Mouse (Mus musculus) cerebellum, postnatal 4 days (tissue): ENCODE measurements at regions not wholly inside any gene's neighbourhood (a gene's known extent, or its start where the extent isn't known, plus 50 kb on each side); places are given as distances from the start of the nearest gene placed in this dataset.

Experiments used
- DNase-seq, 2 experiments: peaks; one replicate each; pipeline ENCODE4 v3.0.0; 2022; ENCODE audit warnings: low spot score in 2 of 2, mixed read lengths in 1 of 2

DNA sequence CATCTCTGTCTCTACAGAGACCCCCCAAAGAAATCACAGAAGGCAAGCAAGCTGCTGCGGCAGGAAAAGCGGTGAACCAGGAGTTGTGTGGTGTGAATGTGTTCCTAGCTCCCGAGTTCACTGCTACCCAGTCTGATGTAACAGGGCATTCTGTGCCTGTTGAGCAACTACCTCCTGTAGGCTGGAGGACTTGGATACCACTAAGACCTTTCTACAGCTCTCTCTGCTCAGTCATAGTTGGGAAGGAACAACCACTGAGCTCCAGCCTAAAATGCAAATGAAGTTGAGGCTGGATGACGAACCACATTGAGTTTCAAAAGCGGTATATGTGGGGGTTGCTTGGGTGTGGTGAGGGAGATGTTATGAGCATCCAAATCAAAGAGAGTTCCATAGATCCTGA lies 315.1 kb downstream of the Rnd3 start:
- no peak for DNase-seq

DNA sequence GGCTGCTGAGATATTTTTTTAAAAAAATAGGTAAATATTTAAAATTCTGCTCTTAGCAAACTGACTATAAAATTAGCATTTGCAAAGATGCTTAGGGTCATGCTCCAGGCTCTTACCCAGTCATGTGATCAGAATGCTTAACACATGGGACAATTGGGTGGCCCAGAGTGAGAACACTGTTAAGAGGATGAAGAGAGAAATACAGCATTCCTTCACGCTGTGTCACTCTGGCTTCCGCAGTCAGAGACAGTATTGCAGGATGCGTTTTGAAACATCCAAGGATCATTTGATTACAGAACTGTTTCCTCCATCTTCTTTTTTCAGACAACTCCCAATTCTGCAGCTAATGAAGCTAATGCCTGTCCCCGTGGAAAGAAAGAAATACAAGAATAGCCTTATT lies 316.4 kb downstream of the Rnd3 start:
- no peak for DNase-seq

DNA sequence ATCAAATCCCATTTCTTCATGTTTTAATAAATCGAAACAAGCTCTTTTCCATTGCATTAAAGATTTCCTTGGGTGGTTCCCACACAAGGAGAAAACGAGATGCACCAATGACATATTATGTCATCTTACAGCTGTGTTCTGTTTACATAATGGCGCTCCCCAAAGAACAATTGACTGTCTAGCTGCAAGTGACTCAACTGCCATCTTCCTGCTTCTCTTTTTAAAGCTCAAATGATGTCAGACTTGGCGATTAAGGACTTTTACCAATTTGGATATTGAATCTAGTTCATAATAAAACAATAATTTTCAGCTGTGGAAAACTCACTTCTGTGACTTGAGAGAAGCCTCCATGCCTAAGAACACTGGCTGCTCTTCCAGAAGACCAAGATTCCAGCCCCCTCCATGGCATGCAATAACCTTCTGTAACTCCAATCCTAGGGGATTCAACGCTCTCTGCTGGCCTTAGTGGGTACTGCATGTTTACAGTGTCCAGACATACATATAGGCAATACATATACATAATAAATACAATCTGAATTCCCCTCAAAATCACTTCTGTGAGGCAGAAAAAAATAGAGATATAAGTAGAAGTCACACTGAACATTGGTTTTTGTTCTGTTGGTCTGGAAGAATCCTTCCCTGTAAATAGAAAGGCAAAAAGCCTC lies 318.7 kb downstream of the Rnd3 start:
- DNase-seq = no peak

DNA sequence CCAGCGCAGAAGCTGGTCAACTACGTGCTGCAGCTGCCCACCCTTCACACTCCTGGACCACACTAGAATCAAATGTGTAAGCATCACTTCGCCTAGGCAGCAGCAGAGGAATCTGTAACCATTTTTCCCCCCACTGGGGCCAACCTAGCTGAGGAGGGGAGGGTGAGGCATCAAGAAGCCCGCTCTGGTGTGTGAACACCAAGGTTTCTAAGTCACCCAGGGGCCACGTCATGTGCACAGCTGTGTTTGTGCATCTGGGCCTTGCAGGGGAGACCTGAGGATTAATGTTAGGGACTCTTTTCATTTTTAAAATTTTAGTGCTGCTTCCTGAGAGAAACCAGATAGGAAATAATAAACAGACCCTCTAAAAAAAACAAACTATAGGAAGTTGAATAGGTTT lies 321.8 kb downstream of the Rnd3 start:
- DNase-seq = no peak

DNA sequence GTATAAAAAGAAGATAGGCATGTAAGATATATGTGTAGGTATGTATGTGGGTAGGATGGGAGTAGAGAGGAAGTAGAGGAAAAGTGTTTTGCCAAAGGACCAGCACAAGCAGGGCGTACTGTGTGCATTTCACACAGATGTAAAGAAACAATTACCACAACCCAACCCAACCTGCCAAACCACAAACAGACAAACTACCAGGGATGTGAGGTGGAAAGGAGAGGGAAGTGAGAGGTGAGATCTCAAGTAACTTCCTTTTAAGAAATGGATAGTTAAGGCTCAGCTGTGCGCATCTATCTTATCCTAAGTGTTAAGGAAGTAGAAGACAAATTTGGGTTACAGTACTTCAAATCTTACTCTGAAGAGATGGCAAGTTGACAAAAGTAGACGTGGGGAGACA lies 322.4 kb downstream of the Rnd3 start:
- no peak for DNase-seq

DNA sequence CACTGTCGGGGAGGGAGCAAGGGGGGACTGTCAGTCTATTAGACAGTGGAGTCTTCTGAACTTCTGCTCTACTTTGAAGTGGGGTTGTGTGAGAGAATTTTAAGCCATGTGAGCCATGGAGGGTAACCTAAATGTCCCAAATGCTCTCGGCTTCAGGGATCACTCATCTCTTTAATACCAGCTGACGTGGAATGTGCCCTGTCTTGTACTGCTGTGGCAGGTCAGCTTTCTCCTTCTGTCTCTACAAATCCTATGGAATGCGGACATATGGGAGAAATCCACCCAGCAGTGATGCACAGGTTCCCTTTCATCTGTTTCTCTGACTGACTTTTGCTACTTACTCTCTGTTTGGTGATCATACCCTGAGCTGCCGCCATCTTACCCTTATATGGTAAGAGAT lies 323.3 kb downstream of the Rnd3 start:
- DNase-seq = no peak

DNA sequence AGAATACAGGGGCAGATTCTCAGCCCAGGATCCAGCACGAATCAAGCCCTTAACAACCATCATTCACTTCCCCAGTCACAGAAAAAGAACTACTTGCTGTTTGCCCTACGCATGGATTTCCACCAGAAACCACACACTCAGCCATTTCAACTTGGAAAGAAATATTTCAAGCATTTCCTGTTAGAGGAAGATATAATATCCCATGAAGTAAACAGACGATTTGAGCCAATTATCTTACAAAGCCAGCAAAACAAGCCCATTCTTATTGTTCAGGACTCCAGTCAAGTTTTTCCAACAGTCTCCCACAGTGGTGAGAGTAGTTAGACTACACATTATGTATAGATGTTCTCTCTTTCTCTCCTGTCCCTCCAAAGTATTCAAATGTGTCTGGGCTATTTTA lies 324.1 kb downstream of the Rnd3 start:
- DNase-seq = no peak

DNA sequence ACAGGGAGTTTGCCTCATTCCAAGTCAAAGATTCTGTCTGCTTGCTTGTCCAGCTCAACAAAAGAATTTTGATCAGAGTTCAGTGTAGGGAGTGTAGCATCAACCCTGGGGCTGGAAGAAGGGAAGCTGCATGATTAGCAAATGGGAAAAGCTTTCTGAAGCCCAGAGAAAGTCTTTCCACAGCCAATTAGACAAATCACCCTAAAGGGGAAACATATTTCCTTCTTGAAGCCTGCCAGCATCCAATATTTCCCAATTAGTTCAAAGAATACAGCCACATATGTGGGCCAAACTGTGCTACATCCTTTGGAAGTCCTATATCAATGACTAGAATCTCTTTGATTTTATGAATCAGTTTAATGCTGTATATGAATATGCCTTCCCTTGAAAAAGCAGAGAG lies 326.2 kb downstream of the Rnd3 start:
- no peak for DNase-seq

DNA sequence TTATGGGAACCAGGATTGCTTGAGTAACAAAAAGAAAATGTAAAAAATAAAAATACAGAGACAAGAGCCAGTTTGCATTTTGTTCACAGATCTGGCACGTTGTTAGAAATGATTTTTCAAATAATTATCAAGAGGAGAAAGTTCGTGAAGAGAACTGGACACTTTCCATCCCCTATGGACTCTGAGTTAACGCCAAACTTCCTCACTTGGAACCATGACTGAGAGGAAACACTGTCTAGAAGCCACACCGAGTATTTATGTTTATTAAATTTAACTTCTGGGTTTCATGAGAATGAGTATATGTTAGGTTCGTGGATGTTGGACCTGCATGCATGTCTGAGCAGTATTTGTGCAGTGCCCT lies 329.6 kb downstream of the Rnd3 start:
- DNase-seq = no peak

DNA sequence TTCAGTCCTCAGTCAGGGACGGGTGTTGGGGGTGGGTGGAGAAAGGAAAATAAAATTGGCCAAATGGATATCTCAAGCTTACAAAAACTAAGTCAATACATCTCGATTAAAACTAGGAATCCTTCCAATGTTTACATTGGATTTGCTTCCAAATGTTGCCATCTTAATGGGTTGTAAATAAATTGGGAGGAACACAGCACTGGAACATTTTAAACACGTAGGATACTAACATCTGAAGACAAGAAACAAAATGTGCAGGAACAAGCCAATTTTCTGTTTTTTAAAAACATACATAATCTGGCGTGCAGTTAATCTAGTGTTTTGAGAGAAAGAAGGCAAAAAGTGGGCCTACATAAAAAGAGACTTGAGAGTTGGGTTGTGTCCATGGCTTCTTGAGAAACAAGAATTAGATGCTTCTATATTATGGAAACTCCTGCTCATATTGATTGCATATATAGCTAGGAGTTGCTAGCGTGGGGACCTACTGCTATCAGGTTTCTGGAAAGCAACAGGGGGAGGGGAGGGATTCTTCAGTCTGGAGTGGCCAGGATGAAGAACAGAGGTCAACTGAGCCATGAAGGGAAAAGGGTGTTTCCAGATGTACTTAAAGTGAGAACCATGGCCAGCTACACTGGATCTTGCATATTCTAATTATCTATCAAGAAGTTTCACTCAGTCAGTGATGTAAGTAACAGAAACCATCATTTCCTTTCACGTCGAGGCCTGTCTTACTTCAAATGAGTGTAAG lies 330.2 kb downstream of the Rnd3 start:
- no peak for DNase-seq

DNA sequence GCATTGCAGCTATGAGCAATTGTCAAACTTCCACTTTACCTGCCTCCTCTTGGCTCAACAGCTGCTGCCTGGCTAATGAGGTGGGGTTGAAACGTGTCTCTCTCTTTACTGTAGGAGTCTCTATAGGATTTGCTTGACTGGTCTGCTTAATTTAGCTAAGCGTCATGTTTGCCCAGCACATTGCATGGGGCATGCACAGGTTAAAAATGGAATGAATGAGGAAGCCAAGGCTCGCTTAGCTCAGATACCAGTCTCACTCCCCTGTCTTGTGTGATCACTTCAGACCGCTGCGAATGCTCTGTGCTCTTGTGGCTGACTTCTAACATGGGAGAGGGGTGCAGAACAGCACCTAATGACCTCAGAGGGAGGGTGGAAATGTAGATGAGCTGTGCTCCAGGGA lies 332.5 kb downstream of the Rnd3 start:
- DNase-seq = no peak

DNA sequence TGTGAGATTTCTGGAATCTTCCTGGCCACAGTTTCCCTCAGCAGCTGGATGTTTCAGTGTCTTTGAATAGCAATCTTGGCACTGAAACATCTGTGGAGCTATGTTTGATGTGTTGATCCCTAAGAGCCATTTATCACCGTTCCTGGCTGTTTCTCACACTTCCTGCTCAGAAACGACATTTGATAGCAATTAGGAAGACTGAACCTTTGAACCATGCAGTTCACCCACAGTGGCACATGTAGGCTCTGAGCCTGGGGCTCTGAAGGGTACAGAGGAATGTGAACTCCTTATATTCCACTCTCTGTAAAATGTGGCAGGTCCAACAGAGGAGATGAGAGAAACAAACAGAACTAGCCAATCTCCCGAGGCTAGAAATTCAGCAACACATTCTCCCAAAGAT lies 333.4 kb downstream of the Rnd3 start:
- DNase-seq = no peak

DNA sequence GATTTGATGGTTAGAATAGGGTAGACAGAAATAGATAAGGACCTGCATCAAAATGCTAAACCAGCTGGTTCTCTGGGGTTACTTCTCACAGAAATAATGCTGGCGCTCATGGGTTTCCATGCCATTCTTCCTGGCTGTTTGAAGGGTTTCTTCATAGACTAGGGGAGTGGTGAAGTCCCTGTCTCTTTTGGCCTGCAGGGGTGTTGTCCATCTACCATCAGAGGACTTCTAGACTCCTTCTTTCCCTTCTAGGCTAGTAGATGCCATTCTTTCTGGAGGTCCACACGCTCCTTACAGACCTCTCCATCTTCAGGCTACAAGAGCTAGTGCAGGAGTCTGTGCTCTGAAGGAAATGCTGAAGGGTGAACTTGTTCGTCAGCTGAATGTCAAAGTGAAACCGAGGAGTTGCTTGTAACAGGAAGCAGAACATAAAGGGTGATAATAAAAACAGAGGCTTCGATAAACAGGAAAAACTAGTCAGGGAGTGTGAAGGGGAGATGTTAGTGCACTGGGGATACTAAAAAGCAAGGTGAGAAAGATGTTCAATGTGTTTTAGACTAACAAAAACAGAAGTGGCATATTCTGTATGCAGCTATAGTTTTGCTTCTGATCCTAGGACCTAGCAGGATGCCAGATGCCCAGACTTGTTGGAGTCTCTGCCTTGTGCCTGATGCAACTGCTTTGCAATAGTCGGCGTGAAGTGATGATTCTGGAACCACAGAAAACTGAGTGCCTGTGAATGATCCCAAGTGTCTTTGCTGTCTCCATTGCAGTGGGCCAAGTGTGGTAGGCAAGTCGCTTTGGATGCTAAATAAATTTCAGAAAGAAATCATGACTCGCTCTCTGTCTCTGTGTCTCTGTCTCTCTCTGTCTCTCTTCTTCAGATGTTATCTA lies 335.1 kb downstream of the Rnd3 start:
- no peak for DNase-seq

DNA sequence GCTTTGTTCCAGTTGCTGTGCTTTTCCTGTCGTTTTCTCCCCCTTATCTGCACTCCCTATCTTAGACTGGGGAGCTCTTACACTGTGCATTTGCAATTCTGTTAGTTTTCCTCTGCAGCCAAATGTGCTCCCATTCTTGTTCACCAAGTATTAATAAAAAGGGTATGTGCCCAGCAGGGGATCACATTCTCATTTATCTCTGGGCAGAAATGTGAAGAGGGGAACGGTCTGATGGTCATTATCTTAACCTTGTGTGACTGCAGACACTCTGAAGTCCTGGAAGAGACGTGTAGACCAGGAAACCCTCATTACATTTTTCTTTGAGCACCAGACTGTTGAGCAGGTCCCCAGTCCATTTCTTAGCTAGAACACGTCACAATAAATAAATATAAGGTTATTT lies 336.6 kb downstream of the Rnd3 start:
- DNase-seq = no peak

DNA sequence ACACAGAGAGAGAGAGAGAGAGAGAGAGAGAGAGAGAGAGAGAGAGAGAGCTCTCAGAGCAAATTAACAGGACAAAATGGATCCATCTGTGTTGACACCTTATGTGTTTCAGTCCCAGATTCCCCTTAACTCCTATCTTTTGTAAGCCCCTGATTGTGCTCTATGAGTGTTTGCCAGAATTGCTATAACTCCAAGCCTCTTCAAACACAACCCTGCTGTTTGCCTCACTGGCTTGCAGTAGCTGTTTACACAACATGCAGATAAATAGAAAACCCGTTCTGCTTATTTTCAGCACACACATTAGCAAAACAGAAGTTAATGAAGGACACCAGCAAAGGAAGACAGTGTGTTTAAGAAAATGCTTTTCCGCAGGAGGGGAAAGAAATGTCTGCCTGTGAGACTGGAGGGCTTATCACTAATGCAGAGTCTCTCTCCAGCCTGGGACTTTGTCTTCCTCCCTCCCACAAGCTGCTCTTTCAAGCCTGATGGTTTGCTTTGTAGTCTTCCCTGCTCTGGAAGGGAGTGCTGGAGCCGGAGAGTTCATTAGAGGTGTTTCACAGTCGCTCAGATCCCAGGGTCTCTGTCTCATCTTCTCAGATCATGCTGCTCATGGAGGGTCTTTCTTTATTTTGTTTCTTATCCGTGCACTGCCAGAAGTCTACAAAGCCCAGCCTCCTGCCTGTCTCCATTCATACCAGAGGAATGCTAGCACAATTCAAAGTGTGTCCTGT lies 338.4 kb downstream of the Rnd3 start:
- no peak for DNase-seq

DNA sequence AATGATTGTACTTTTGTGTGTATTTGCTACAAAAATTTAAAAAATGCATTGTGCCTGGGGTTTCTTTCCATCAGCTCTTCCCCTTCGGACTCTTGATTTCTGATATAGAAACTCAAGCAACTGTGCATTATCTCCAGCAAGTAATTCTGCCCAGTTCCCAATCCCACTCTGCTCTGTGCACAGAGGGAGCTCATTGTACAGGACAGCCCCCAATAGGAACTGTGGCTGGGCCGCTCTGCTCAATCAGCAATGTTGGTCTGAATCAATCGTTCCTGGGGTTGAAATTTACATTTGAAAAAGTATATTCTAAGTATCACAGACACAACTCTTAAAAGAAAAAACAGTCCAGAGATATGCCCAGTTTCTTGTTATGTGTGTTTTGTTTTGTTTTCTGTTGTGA lies 339.1 kb downstream of the Rnd3 start:
- no peak for DNase-seq

DNA sequence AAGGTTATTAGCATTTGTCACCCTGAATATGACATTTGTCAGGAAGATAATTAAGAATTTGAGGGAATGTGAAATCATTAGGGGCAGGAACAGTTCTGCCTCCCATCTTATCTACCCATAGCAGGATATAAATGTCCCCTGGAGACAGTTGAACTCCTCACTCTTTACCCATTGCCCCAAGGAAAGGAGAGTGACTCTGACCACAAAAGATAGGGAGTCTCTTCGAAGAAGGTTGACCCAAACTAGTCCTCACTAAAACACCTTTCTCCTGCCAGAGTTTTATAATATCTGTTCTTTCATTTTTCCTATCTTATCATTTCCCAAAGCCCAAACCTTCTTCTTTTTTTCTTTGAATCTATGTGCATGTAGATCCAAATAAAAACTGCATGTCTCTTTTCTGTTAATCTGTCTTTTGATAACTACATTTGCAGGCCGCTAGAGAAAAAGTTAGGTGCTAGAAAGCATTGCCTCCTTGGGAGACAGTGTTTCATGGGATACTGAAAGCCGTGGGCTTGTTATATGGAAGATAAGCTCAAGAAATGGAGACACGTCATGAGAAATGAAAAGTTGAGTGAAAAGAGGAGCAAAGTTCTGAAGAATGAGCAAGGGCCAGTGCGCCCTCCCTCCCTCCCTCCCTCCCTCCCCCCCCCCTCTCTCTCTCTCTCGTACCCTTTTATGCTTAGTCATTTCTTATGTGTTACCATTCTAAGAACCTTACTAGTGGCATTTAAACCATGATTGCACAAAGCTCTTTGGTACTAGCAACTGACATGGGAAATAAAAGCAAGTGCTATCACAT lies 341.6 kb downstream of the Rnd3 start:
- DNase-seq = no peak

DNA sequence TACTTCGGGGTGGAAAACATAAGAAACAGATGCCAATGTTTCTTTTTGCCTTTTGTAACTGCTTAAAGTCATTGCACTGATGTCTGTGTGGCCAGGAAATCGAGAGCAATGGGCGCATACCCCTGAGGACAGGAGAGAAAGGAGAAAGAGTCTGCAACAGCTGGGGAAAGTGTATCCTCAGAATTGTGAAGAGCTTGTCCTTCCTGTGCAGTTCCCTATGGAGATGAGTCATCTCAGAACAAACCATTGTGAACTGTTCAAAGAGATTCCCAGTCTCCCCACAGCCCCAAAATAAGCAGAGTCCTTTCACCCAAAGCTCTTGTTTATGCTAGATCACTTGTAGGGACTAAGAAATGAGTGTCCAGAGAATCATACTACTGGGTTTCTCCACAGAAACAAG lies 343.3 kb downstream of the Rnd3 start:
- no peak for DNase-seq

DNA sequence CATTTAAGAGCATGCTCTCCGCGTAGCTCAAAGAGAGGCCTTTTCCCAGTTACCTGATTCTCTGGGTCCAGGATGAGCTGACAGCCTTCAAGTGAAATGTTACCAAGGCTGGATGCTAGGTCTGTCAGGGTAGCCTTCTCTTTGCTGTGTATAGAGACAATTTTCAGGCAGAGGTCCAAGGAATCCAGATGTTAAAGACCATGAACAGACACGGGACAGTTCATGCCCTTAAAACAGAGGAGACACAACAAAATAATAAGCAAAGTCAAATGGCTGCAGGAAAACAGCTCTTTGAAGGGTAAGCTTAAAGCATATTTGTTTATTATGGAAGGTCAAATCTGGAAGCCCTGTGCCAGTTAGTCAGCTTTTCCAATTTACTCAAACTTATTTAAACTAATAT lies 352.8 kb downstream of the Rnd3 start:
- DNase-seq = no peak

DNA sequence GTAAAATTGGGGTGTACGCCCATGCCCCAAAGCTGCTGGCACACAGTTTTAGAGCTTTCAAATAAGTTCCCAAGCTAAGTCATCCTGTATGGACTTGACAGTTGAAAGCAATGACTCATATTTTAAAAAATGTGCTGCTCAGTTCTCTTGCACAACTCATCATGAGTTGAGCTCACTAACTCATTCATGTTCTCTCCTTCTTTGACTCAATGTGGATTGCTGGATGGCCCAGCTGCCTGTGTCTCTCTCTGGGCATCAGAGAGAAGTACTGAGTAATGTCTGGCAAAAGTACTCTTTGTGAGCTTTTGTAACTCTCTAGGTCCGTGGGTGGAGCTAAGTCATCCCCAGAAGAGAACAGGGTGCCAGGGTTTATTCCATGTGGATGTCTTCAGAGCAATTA lies 355.3 kb downstream of the Rnd3 start:
- no peak for DNase-seq

DNA sequence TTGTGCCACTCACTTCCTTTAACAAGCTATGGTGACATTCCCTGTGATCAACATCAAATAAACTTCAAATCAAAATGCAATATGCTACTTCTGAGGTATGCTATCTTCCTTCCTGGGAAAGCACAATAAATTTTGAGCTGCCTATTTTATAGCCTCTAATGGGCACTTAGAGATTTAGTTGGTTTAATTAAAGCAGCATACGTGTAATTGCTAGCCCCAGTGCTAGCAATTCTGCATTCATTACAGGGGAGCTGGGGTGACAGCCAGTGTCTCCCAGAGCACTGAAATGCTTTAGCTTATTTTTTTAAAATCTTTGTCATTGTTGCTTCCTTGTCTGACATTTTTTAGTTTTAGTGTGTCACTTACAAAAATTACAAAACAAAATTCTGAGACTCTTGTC lies 355.8 kb downstream of the Rnd3 start:
- no peak for DNase-seq
